Mouse (Mus musculus): ENCODE results near the gene Lipe. TPM values are rescaled to one million over a fixed set of nuclear protein-coding genes. Genes with fewer than 3 reads are reported as not detected.

Gene Lipe
- polyA plus RNA-seq (2015; fragmentation: Nextera tagmentation; extraction: Ambion mirVana), result 4.5 and 5.9 TPM in 2 replicates

GRCm38 (mm10) chr7:25398610-25399009 is at the start of gene Lipe:
TSS of gene Lipe (minus strand) at chr7:25398710.

GRCm38 (mm10) chr7:25412833-25413441 is 14.4 kb upstream of the Lipe start, which contains the start of gene Cxcl17:
TSS of gene Cxcl17 (minus strand) at chr7:25412886.

GRCm38 (mm10) chr7:25369058-25369749 is 29.3 kb downstream of the Lipe start, which contains the start of gene Cnfn:
TSS of gene Cnfn (minus strand) at chr7:25369724.

Other genes starting within 250 kb of the Lipe start
- 0.53 and 0.61 TPM in 2 replicates for gene Pou2f2, start 219.0 kb downstream of the Lipe start, polyA plus RNA-seq (2015; fragmentation: Nextera tagmentation; extraction: Ambion mirVana)
- 4.9 and 6.8 TPM in 2 replicates for gene Dedd2, start 178.1 kb downstream of the Lipe start, polyA plus RNA-seq (2015; fragmentation: Nextera tagmentation; extraction: Ambion mirVana)
- gene Zfp526, start 177.3 kb downstream of the Lipe start, polyA plus RNA-seq (2015; fragmentation: Nextera tagmentation; extraction: Ambion mirVana), result 2.0 and 2.2 TPM in 2 replicates
- 5.7 and 6.7 TPM in 2 replicates for gene Gsk3a, start 160.9 kb downstream of the Lipe start, polyA plus RNA-seq (2015; fragmentation: Nextera tagmentation; extraction: Ambion mirVana)
- 6.8 and 8.8 TPM in 2 replicates for gene Erf, start 147.9 kb downstream of the Lipe start, polyA plus RNA-seq (2015; fragmentation: Nextera tagmentation; extraction: Ambion mirVana)
- gene Cic, start 131.0 kb downstream of the Lipe start, polyA plus RNA-seq (2015; fragmentation: Nextera tagmentation; extraction: Ambion mirVana), result 15.5 and 17.7 TPM in 2 replicates
- gene Pafah1b3, start 100.7 kb downstream of the Lipe start, polyA plus RNA-seq (2015; fragmentation: Nextera tagmentation; extraction: Ambion mirVana), result 75.9 and 76.1 TPM in 2 replicates
- gene Prr19, start 97.3 kb downstream of the Lipe start, polyA plus RNA-seq (2015; fragmentation: Nextera tagmentation; extraction: Ambion mirVana), result not detected in 2 replicates
- 0.10 TPM in 1 of 2 replicates, not detected in the other for gene Tmem145, start 92.6 kb downstream of the Lipe start, polyA plus RNA-seq (2015; fragmentation: Nextera tagmentation; extraction: Ambion mirVana)
- gene Megf8, start 81.5 kb downstream of the Lipe start, polyA plus RNA-seq (2015; fragmentation: Nextera tagmentation; extraction: Ambion mirVana), result 5.2 TPM in 2 replicates
- gene Cnfn, start 29.0 kb downstream of the Lipe start, polyA plus RNA-seq (2015; fragmentation: Nextera tagmentation; extraction: Ambion mirVana), result 0.60 and 0.94 TPM in 2 replicates
- gene Cxcl17, start 14.2 kb upstream of the Lipe start, polyA plus RNA-seq (2015; fragmentation: Nextera tagmentation; extraction: Ambion mirVana), result not detected in 2 replicates
- gene Ceacam1, start 78.9 kb upstream of the Lipe start, polyA plus RNA-seq (2015; fragmentation: Nextera tagmentation; extraction: Ambion mirVana), result 2.9 and 7.7 TPM in 2 replicates
- 0.13 and 0.18 TPM in 2 replicates for gene Ceacam2, start 141.1 kb upstream of the Lipe start, polyA plus RNA-seq (2015; fragmentation: Nextera tagmentation; extraction: Ambion mirVana)
- not detected in 2 replicates for gene Erich4, start 217.2 kb upstream of the Lipe start, polyA plus RNA-seq (2015; fragmentation: Nextera tagmentation; extraction: Ambion mirVana)
- 18.6 and 18.8 TPM in 2 replicates for gene Dmac2, start 220.7 kb upstream of the Lipe start, polyA plus RNA-seq (2015; fragmentation: Nextera tagmentation; extraction: Ambion mirVana)
- 8.5 and 9.1 TPM in 2 replicates for gene B3gnt8, start 227.9 kb upstream of the Lipe start, polyA plus RNA-seq (2015; fragmentation: Nextera tagmentation; extraction: Ambion mirVana)

Data from urinary bladder, postnatal 0 days (tissue).